Mouse (Mus musculus): ENCODE results near the gene Wfs1. TPM values are rescaled to one million over a fixed set of nuclear protein-coding genes. Genes with fewer than 3 reads are reported as not detected.
A peak's percentile ranks its signal among the peaks of the same experiment; 100 is the strongest.

Wfs1 gene
- total and polyA plus RNA-seq, 3 experiments, result 0.56 to 2.5 (median 1.8) TPM

- TF ChIP-seq ELF1 (IDR thresholded peaks at IDR 0.05; ENCODE audit: low read depth, low read length) (no peak), BHLHE40 (IDR thresholded peaks at IDR 0.05; ENCODE audit: low read depth, low read length) (0 out of 2 replicates have a peak, but pooled peaks have one; percentile 24)
These were observed 52.5 kb downstream of the Wfs1 start (continued) for GRCm38 (mm10) chr5:36936548-36936947.

- H3K27me3 ChIP-seq (replicated peaks), result peaks cover 62% of the 10 kb centered on the region
- dilution Hi-C loops (cut with MboI; ENCODE audit: extremely low pct_ligation_motif_present, extremely low pct_unique_long_range_greater_than_20kb, low sequenced_read_pairs), result no loop called here
- H3K4me3 ChIP-seq (replicated peaks in 1 of 3; ENCODE audit: low read depth in 2 of 3, low read length in 2 of 3, poor library complexity in 1 of 3), result no peak overlapping the region
- TF ChIP-seq JUND (conservative IDR thresholded peaks at IDR 0.05; ENCODE audit: low read depth, low read length) (no peak), ETS1 (conservative IDR thresholded peaks at IDR 0.05; ENCODE audit: low read depth, low read length) (no peak), UBTF (IDR thresholded peaks at IDR 0.05; ENCODE audit: low read depth, low read length) (no peak), POLR2AphosphoS2 (IDR thresholded peaks at IDR 0.05; ENCODE audit: low read depth, low read length) (no peak), SIN3A (IDR thresholded peaks at IDR 0.05; ENCODE audit: low read length) (no peak), USF2 (conservative IDR thresholded peaks at IDR 0.05; ENCODE audit: low read depth, low read length) (no peak), ZMIZ1 (IDR thresholded peaks at IDR 0.05; ENCODE audit: low read depth, low read length) (no peak), MEF2A (IDR thresholded peaks at IDR 0.05; ENCODE audit: borderline replicate concordance, low read depth, low read length) (no peak), MAFK (IDR thresholded peaks at IDR 0.05; ENCODE audit: insufficient replicate concordance, low read length) (no peak), MYC (IDR thresholded peaks at IDR 0.05; ENCODE audit: low read depth, low read length) (no peak)
- in situ Hi-C loops (cut with MboI; ENCODE audit: low pct_ligation_motif_present, low pct_unique_long_range_greater_than_20kb, low sequenced_read_pairs), result no loop called here
- no peak for DNase-seq (ENCODE audit: extremely low read depth)
- H3K27ac ChIP-seq (ENCODE audit: insufficient read depth, low read depth), result no peak overlapping the region
- no peaks in the 10 kb centered on the region for H3K36me3 ChIP-seq (replicated peaks in 1 of 2; ENCODE audit: control insufficient read depth in 1 of 2, insufficient read depth in 1 of 2, low read length in 1 of 2)
- H3K9me3 ChIP-seq (replicated peaks; ENCODE audit: low read length), result peaks cover 9% of the 10 kb centered on the region
- H3K4me1 ChIP-seq (ENCODE audit: control insufficient read depth in 1 of 2, insufficient read depth in 2 of 2), result no peaks in the 10 kb centered on the region
- H3K9ac ChIP-seq (ENCODE audit: insufficient read depth, low read depth), result no peak overlapping the region
- no peaks in the 10 kb centered on the region for H3K79me2 ChIP-seq (replicated peaks; ENCODE audit: control insufficient read depth, extremely low read depth, insufficient read depth, poor library complexity, severe bottlenecking)
- no peak overlapping the region for H3K4me2 ChIP-seq (ENCODE audit: insufficient read depth, low read depth, poor library complexity, severe bottlenecking)
These were observed 53.2 kb downstream of the Wfs1 start for GRCm38 (mm10) chr5:36935486-36936473.

DNA sequence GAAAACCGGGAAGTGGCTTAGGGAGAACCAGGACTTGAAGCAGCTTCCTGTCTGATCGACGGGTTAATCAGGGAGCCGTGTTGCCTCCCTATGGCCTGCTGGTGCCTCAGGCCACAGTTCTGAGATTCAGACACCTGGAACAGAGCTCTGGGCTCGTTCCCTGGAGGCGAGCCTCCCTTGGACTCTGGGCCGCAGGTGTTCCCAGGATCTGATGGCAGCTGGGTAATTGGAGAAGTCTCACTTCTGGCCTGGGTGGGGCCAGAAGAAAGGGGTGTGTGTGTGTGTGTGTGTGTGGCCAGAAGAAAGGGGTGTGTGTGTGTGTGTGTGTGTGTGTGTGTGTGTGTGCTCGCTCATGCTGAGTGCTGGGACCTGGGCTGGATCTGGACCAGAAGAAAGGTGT, 55.6 kb downstream of the Wfs1 start:
- TF ChIP-seq MEF2A (IDR thresholded peaks at IDR 0.05; ENCODE audit: borderline replicate concordance, low read depth, low read length) (no peak), ETS1 (conservative IDR thresholded peaks at IDR 0.05; ENCODE audit: low read depth, low read length) (no peak), MYC (IDR thresholded peaks at IDR 0.05; ENCODE audit: low read depth, low read length) (no peak)
- dilution Hi-C loops (cut with MboI; ENCODE audit: extremely low pct_ligation_motif_present, extremely low pct_unique_long_range_greater_than_20kb, low sequenced_read_pairs) (no loop called here), in situ Hi-C loops (cut with MboI; ENCODE audit: low pct_ligation_motif_present, low pct_unique_long_range_greater_than_20kb, low sequenced_read_pairs) (no loop called here)
- no peak overlapping the region for H3K9ac ChIP-seq (ENCODE audit: insufficient read depth, low read depth)
- H3K27ac ChIP-seq (ENCODE audit: insufficient read depth, low read depth), result no peak overlapping the region
- DNase-seq (ENCODE audit: extremely low read depth), result no peak
- no peaks in the 10 kb centered on the region for H3K4me1 ChIP-seq (ENCODE audit: control insufficient read depth in 1 of 2, insufficient read depth in 2 of 2)
- peaks cover 56% of the 10 kb centered on the region for H3K27me3 ChIP-seq (replicated peaks)
- no peaks in the 10 kb centered on the region for H3K36me3 ChIP-seq (replicated peaks in 1 of 2; ENCODE audit: control insufficient read depth in 1 of 2, insufficient read depth in 1 of 2, low read length in 1 of 2)
- no peaks in the 10 kb centered on the region for H3K79me2 ChIP-seq (replicated peaks; ENCODE audit: control insufficient read depth, extremely low read depth, insufficient read depth, poor library complexity, severe bottlenecking)
- H3K4me2 ChIP-seq (ENCODE audit: insufficient read depth, low read depth, poor library complexity, severe bottlenecking), result no peak overlapping the region
- H3K9me3 ChIP-seq (replicated peaks; ENCODE audit: low read length), result peaks cover 9% of the 10 kb centered on the region
- H3K4me3 ChIP-seq (replicated peaks in 1 of 3; ENCODE audit: low read depth in 2 of 3, low read length in 2 of 3, poor library complexity in 1 of 3), result no peak overlapping the region
